Mouse (Mus musculus) left cerebral cortex, adult 18-20 months (tissue): ENCODE measurements around the gene Ankmy2. TPM values are rescaled to one million over a fixed set of nuclear protein-coding genes. Genes with fewer than 3 reads are reported as not detected.
A peak's percentile ranks its signal among the peaks of the same experiment; 100 is the strongest.
"Not testable (repeated sequence)": the region's sequence is repeated elsewhere in the genome, so short reads cannot be mapped to it uniquely, and the experiment has no call there.

Experiments
- DNase-seq, 2 experiments: peaks; one replicate each; pipeline ENCODE4 v3.0.0; 2021 to 2022; ENCODE audit warnings: low spot score in 2 of 2, mixed read lengths in 1 of 2
- total RNA-seq, 2 experiments: library from RNA; stranded (reverse); gene quantifications; 2 replicates each; pipeline ENCODE4 v1.2.3; 2021

Ankmy2 gene
- total RNA-seq, 2 experiments from 2014 or later, result 53.3 to 57.0 TPM

GRCm38 (mm10) chr12:36156101-36156636 is 745 bp upstream of the Ankmy2 start:
- DNase-seq, result no peak

DNA sequence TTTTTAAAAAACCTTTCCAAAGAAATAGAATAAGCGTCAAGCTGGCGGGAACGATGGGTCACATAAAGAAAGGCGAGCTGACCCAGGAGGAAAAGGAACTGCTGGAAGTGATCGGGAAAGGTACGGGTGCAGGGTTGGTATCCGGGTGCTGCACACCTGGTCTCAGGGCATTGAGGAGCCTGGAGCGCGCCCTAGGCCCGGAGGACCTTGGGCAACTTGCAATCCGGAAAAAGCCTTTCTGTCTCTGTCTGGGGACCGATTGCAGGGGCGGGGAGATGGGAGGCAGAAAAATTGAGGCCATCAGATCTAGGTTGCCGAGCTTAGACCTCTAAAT is 357 bp downstream of the Ankmy2 start:
- DNase-seq, result no peak

DNA sequence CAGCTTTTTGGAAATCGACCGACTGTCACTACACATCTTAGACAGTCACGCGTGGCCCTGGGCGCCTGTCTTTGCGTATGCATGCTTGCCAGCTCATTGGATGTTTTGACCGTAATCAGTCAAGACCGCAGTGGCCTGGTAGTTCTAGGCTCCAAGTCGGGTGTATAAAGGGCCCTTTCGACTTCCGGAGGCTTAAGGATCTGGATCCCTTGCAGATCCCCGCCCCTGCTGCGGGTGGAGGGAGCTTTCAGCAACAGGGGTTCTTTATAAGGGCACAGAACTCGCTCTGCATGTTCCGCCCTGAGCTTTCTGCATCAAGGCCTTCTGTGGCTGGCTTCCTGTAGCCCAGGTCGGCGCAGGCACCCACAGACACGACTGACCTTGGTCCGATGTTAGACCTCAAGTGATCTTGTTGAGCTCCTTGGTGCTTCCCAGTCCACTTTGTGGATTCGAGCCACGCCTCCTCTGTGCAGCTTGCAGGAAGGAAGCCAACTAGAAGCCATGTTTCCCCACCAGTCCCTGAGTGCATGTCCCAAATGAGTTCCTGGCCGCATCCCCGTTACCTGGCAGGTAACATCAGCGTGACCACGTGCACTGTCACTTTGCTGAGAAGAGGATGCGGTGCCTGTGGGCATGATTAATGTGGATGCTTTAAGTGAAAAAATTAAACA is 859 bp downstream of the Ankmy2 start, which contains the start of gene Bzw2:
Gene Bzw2, minus strand, starts transcription at position 443 of the 671 bp plus-strand sequence.
- peak; percentile 42 to 68 for DNase-seq

- no peak for DNase-seq
Observed at GRCm38 (mm10) chr12:36164126-36164791, 7.3 kb downstream of the Ankmy2 start.

GRCm38 (mm10) chr12:36165299-36165698 is 8.4 kb downstream of the Ankmy2 start:
- no peak for DNase-seq

DNA sequence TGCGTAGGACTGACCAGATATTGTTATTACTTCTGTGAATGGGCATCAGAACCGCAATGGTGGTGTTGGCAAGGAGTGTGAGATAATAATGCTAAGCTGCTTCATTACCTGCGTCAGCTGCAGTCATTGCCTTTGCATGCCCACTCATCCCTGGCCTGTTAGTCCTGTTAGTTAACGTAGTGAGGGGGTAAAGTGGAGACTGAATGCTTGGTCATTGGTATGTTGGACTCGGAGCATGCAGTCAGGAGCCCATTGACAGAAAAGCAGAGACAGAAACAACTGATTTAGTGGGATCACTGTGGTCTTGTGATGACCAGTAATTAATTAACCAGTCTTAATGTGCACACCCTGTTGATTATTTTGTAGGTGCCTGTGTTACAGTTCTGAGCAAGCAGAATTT is 20.3 kb downstream of the Ankmy2 start:
- no peak for DNase-seq

GRCm38 (mm10) chr12:36182570-36182969 is 25.7 kb downstream of the Ankmy2 start:
- no peak for DNase-seq

DNA sequence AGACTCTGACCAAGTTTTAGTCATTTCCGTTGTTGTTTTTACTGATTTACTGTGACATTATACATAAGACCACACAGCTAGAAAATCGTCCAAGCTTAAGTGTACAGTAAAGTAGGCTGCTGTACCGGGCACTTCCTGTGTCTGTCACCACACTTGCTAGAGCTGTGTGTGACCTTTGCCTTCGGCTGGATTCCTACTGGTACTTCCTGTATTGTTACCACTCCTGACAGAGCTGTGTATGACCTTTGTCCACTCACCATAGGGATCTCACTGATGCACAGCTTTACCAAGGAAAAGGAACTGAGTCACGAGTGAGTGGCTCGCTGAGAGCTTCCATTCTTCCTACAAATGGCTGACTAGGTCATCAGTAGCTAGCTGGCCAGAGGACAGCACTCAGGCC is 30.2 kb downstream of the Ankmy2 start:
- DNase-seq, result no peak

GRCm38 (mm10) chr12:36189610-36190009 is 32.7 kb downstream of the Ankmy2 start:
- no peak for DNase-seq

- DNase-seq, result no peak
Observed at GRCm38 (mm10) chr12:36190343-36190742, 33.4 kb downstream of the Ankmy2 start.

GRCm38 (mm10) chr12:36194976-36195375 is 38.1 kb downstream of the Ankmy2 start:
- DNase-seq, result no peak

DNA sequence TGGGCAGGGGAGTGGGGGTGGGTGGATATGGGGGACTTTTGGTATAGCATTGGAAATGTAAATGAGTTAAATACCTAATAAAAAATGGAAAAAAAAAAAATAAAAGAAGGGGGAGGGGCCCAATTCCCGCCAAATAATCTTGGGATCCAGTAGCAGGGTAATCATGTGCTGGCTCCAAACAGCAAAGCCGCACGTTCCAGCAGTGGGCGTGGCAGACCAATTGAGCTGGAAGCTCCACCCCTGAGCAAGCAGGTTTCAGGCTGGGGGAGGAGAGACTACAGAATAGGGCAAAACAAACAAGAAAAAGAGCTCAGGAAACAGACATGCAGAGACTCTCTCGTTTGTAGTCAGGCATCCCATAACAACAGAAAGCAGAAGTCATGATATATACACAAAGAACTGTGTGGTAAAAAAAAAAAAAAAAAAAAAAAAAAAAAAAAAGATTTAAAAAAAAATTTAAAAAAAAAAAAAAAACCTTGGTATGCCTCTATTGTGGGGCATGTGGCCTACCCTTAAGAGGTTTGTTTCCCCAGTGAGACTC is 48.7 kb downstream of the Ankmy2 start:
- DNase-seq, result not testable (repeated sequence)

- DNase-seq, result peak; percentile 29 to 48
Observed at GRCm38 (mm10) chr12:36207072-36207799, 50.3 kb downstream of the Ankmy2 start.

- no peak for DNase-seq
Observed at GRCm38 (mm10) chr12:36207800-36208148, 50.9 kb downstream of the Ankmy2 start.

DNA sequence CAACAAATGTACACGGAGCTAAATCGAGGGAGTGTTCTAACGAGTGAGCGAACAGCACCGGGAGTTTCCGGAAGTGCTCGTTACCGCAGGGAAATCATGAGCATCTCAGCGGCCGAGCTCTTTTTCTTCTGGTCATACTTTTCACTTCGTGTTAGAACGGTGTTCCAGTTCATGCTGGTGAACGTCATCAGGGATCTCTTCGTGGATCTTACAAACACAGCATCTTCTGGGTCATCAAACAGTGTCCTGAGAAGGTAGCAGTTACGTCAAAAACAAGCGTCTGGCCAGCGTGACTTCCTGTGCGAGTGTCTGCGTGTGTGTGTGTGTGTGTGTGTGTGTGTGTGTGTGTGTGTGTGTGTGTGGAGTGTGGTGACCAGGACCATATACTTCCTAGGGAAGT is 51.5 kb downstream of the Ankmy2 start:
- DNase-seq, result peak; percentile 20 to 43

GRCm38 (mm10) chr12:36210096-36210495 is 53.2 kb downstream of the Ankmy2 start:
- DNase-seq, result no peak

- no peak for DNase-seq
Observed at GRCm38 (mm10) chr12:36214389-36215148, 57.7 kb downstream of the Ankmy2 start.

GRCm38 (mm10) chr12:36215149-36215480 is 58.2 kb downstream of the Ankmy2 start:
- peak in 1 of 2 experiments; percentile 33 for DNase-seq

DNA sequence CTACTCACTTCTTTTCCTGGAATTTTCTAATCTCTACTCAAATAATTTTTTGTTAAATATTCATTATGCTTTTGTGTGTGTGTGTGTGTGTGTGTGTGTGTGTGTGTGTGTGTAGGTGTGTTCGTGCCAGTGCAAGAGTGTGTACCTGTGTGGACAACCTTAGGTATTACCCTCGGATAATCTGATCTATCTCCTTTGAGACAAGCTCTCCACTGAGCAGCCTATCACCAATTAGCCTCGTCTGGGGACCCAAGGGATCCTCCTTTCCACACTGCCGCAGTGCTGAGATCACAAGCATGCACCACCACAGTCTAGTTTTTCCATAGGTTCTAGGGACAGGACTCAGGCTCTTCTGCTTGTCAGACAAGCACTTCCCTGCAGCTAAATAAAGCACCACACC is 59.3 kb downstream of the Ankmy2 start:
- no peak for DNase-seq

GRCm38 (mm10) chr12:36216905-36217304 is 60.0 kb downstream of the Ankmy2 start:
- no peak for DNase-seq

- no peak for DNase-seq
Observed at GRCm38 (mm10) chr12:36224392-36224791, 67.5 kb downstream of the Ankmy2 start.
